Mouse (Mus musculus): Measurements from ENCODE around the gene Trpm2.
A peak's percentile ranks its signal among the peaks of the same experiment; 100 is the strongest.
"Not testable (repeated sequence)": the region's sequence is repeated elsewhere in the genome, so short reads cannot be mapped to it uniquely, and the experiment has no call there.

Trpm2 gene

GRCm38 (mm10) chr10:77970481-77970880, at the start of gene Trpm2:
TSS of gene Trpm2 (minus strand) at chr10:77970563.
- no peak for DNase-seq

DNA sequence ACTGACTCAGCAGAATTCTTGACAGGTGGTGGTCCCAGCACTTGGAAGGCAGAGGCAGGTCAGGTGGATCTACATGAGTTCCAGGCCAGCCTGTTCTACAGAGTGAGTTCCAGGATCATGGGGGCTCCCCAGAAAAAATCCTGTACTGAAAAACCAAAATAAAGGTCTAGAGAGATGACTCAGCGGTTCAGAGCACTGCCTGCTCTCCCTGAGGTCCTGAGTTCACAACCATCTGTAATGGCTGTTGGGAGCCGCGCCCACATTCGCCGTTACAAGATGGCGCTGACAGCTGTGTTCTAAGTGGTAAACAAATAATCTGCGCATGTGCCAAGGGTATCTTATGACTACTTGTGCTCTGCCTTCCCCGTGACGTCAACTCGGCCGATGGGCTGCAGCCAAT, 49.6 kb upstream of the Trpm2 start:
- DNase-seq = not testable (repeated sequence)

- no peak for DNase-seq
Observed at GRCm38 (mm10) chr10:78019291-78019690, 48.9 kb upstream of the Trpm2 start.

DNA sequence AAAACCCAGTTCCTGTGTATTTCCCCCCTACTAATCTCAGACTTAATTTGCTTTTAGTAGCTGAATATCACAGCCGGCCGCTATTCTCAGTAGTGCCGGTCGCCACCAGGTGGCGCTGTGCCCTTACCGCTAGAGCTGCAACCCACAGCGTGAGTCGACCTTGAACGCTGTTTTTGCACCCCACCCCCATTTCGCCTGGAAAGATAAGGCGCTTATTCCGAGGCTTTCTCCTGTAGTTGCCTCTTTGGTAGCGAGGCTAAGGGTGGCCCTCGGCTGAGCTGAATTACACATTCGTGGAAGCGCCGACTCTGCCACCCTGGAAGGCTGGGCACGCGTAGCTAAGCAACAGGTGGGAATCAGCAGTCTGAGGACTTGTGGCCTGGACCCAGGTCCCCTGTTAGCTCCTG, 48.4 kb upstream of the Trpm2 start:
- peak; percentile 78 for DNase-seq

- DNase-seq = peak; percentile 60
Observed at GRCm38 (mm10) chr10:78016366-78016765, 46.0 kb upstream of the Trpm2 start.

GRCm38 (mm10) chr10:78015489-78015888, 45.1 kb upstream of the Trpm2 start:
- no peak for DNase-seq

DNA sequence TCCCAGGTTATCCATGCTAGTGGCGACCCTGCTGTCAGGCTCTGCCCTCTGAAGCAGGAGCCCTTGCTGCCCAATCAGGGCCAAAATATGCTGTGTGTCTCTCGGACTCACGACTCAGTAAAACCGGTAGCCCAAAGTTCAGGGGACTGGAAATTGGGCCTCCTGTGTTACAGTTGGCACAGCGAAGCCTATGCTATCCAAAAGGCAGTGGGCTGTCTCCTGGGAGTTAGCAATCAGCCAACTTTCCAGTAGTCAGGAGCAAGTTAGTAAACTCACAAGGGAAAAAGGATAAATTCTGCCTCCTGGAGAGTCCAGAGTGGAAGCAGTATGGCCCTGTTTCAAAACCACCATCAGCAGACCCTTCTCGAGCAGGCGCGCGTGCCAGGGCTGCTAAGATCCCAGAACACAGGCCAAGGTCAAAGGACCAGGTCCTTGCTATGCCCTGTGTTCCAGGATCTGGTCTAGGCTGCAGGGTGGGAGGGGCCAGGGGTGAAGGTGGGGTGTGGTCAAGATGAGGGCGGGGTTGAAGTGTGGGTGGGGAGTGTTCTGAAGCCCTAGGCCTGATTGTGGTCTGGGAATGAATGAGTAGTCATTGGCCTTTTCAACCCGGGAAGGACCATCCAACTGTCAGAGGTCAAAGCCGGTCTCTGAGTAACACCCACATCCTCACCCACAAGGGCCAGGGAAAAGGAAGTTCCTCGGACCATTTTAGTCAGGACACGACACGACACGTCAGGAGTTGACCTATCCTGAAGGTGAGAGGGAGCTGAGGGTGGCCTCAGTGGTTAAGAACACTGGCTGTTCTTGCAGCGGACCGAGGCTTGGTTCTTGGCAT, 42.5 kb upstream of the Trpm2 start:
- DNase-seq = no peak

DNA sequence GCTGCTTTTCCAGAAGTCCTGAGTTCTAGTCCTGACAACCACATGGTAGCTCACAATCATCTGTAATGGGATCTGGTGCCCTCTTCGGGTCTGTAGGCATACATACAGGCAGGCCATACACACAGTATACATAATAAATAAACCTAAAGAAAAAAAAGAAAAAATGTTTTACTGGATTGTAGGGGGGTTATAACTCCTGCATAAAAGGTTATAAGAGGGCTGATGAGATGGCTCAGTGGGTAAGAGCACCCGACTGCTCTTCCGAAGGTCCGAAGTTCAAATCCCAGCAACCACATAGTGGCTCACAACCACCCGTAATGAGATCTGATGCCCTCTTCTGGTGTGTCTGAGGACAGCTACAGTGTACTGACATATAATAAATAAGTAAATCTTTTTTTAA, 40.8 kb upstream of the Trpm2 start:
- DNase-seq = not testable (repeated sequence)

DNA sequence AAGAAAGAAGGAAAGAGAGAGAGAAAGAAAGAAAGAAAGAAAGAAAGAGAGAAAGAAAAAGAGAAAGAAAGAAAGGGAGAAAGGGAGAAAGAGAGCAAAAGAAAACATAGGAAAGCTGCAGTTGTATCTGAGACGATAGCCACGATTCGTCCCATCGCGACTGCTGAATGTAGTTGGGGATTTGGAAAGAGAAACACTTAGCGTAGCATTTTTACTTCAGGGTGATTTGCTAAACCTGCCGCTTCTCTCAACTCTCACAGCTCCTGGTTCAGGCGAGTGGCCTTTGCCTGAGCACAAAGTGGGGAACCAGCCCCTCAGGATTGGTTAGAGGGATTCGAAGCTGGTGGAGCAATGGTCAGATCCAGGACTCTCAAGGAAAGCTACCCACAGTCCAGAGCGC, 40.0 kb upstream of the Trpm2 start:
- DNase-seq = no peak

- DNase-seq = no peak
Observed at GRCm38 (mm10) chr10:78009945-78010293, 39.6 kb upstream of the Trpm2 start, which contains the start of gene Pfkl. TSS of gene Pfkl (minus strand) at chr10:78010083.

DNA sequence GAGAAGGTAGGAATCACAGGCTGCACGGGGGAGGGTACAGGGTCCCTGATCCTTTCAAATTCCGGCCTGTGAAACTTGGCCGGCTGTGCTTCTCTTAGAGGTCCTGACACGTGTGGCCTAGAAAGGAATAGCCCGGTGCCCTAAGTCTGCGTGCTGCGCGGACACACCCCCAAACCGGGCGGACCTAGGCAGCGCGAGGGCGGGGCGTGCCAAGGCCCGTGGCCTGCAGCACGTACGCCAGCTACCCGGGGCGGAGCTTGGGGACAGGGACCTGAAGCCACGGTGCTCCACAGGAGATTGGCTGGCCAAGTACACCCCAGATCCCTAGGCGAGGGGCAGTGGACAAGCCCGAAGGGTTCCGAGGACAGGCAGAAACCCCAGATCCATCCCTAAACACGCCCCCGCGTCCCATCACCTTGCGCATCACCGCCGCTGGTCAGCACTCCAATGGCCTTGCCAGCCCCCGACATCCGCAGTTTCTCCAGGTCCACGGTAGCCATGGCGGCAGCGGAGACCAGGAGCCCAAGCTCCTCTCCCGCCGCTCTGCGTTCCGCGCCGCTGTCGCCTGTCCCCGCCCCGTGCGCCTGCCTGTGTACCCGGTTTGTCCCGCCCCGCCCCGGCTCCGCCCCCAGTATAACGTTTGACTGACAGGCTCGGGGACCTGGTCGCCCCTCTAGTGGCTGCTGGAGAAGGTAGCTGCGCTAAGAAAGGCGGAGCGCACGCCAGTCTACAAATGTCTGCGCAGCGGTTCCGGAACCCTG, 39.0 kb upstream of the Trpm2 start:
- DNase-seq = peak; percentile 97

- DNase-seq = no peak
Observed at GRCm38 (mm10) chr10:78008169-78008568, 37.8 kb upstream of the Trpm2 start.

DNA sequence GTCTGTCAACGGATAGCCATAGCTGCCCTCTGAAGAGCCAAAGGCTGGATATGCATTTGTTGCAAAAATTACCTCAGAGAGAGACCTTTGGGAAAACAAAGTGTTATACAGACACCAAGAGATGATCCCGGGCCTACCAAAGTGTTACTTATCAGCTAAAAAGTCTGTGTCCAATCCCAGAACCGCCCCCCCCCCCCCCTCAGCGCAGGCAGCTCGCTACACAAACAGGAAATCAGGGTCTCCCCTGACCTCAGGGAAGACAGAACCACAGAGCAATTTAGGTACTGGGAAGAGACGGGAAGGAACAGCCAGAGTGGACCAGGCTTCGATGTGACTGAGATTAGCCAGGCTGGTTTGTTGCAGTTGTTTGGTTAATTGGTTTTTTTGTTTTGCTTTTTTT, 36.8 kb upstream of the Trpm2 start:
- DNase-seq = no peak

DNA sequence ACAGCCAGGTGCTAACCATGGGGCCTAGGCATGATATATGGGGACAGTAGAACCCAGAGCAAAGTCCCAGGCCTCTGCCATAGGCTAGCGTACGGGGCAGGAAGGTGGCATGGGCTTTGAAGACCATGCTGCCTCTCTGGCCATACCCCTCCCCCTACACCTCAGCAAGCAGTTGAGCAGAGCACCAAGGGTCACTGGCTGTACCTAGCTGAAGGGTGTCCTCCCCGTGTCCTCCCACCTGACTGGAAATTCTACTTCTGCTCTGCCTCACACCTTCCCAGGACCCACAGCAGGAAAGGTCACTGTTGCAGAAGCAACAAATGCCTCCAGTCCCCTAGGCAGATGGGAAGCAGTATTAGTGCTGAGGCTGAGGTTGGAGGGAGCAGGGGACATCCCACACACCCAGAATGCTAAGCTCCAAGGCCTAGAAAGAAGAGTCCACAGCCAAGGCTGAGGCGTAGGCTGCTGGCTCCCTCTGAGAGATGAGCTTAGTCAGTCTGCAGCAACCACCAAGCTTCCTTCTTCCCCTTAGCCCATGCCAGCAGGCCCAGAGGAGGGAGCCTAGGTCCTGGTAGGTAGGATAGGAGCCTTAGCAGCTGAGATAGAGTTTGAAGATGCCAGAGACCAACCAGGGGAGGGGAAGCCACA, 35.6 kb upstream of the Trpm2 start:
- peak; percentile 37 for DNase-seq

DNA sequence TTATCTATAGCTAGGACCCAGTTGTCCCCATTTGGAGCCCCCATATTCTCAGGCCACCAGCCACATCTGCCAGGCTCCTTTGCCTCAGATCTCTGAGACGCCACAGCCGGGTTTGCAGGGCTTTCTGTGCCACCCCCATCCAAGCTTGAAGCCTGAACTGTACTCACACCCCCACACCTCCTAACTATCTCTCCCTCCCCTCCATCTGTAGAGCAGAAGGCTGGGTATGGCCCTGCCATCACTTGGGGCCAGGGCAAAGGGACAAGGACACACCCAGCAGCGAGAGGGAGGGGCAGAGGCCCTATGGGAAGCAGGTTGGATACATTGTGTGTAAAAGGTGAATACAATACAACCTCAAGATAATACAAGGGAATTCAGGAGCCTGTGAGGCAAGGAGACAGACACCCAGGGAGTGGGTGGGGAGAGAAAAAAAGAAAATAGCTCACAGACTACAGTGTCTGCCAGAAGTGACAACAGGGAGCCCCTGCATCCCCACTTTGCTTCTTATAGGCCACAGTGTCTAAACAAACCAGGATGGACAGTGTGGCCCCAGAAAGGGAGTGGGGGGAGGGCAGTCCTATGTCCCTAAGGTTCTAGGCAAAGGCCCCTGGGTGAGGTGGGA, 34.2 kb upstream of the Trpm2 start:
- no peak for DNase-seq

DNA sequence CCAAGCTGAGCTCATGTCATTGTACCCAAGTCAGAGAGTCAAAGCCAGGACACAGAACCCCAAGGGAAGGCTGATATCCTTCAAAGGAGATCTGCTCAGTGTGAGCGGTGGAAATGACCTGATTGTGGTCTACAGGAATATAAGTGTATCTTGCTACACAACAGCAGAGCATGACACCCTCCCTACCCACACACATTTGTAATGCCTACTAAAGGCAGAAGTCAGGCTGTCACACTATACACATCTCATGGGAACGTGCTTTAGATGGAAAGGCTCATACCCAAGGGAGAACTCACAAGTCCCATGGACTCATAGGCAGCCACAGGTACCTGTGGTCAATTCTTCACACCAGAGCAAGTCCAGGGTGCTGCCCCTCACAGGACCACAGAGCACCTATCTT, 32.0 kb upstream of the Trpm2 start:
- DNase-seq = no peak

- no peak for DNase-seq
Observed at GRCm38 (mm10) chr10:78001796-78002195, 31.4 kb upstream of the Trpm2 start.

DNA sequence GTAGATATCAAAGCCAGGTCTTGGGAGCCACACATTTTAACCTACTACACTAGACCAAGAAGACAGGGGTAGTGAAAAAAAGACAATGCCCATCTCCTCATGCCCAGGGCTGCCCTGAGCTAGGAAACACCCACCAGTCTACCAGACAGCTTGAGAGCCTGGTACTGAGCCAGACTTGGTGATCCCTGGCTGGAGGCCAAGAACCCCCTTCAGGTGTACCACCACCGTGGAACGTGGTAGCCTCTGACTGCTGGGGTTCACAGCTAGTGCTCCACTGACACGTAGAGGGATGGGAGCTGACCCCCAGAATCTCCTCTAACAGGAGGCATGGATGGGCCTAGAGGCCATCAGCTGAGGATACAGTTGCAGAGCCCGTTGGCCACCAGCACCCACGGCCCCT, 29.8 kb upstream of the Trpm2 start:
- no peak for DNase-seq

GRCm38 (mm10) chr10:77995639-77996038, 25.3 kb upstream of the Trpm2 start:
- no peak for DNase-seq

- no peak for DNase-seq
Observed at GRCm38 (mm10) chr10:77985775-77986174, 15.4 kb upstream of the Trpm2 start.

- peak; percentile 74 for DNase-seq
Observed at GRCm38 (mm10) chr10:77984660-77985059, 14.3 kb upstream of the Trpm2 start.

- DNase-seq = peak; percentile 99
Observed at GRCm38 (mm10) chr10:77978351-77979350, 8.3 kb upstream of the Trpm2 start, which contains the start of gene 1810043G02Rik. TSS of gene 1810043G02Rik (plus strand) at chr10:77978524.
